Mouse (Mus musculus) heart, embryonic 11.5 days (tissue): ENCODE data around the gene Col24a1. TPM values are rescaled to one million over a fixed set of nuclear protein-coding genes. Genes with fewer than 3 reads are reported as not detected.

ENCODE experiments used
- ATAC-seq: fragments of 200-750 bp; cut with Nextera tagmentation; replicated peaks from 2 replicates; pipeline ENCODE4 v1.8.0; 2017; ENCODE audit warnings: moderate library complexity; ENCODE audit not compliant: insufficient number of reproducible peaks, low FRiP score, low TSS enrichment
- H3K27ac ChIP-seq: fragments of 300-500 bp; sonication (generic); 2 replicates; pipeline ENCODE4 v1.5.1; 2014; ENCODE audit warnings: mild to moderate bottlenecking, low read depth, low read length
- H3K27me3 ChIP-seq: fragments of 300-500 bp; sonication (generic); 2 replicates; pipeline ENCODE4 v1.6.1; 2014; ENCODE audit warnings: mild to moderate bottlenecking, low read length, mixed read lengths; ENCODE audit not compliant: control insufficient read depth, insufficient read depth
- H3K36me3 ChIP-seq: fragments of 300-500 bp; sonication (generic); 2 replicates; pipeline ENCODE4 v1.6.1; 2014; ENCODE audit warnings: mild to moderate bottlenecking, low read length, moderate library complexity, mixed read lengths; ENCODE audit not compliant: control insufficient read depth, insufficient read depth
- H3K4me1 ChIP-seq: fragments of 300-500 bp; sonication (generic); 2 replicates; pipeline ENCODE4 v1.6.1; 2014; ENCODE audit warnings: low read length; ENCODE audit not compliant: control insufficient read depth, insufficient read depth
- H3K4me2 ChIP-seq: fragments of 300-500 bp; sonication (generic); 2 replicates; pipeline ENCODE4 v1.6.1; 2014; ENCODE audit warnings: mild to moderate bottlenecking, moderate library complexity
- H3K4me3 ChIP-seq: fragments of 300-500 bp; sonication (generic); 2 replicates; pipeline ENCODE4 v1.5.1; 2014; ENCODE audit warnings: low read depth, low read length
- H3K9ac ChIP-seq: fragments of 300-500 bp; sonication (generic); 2 replicates; pipeline ENCODE4 v1.6.1; 2014; ENCODE audit warnings: mild to moderate bottlenecking, low read depth, low read length, moderate library complexity
- H3K9me3 ChIP-seq: fragments of 300-500 bp; sonication (generic); replicated peaks from 2 replicates; pipeline ENCODE4 v1.6.1; 2016; ENCODE audit warnings: low read length; ENCODE audit not compliant: control insufficient read depth
- WGBS: fragments of 180-500 bp; shearing (Covaris S2); extraction: QIAGEN DNeasy Blood & Tissue Kit; methylation state at CpG from one replicate; pipeline ENCODE4 v1.1.7; 2014; ENCODE audit not compliant: insufficient replicate concordance; 5-methylcytosine and 5-hydroxymethylcytosine counted together
- polyA plus RNA-seq: library from polyadenylated mRNA; unstranded; fragments of >200 nt; fragmentation: Nextera tagmentation; extraction: Ambion mirVana; gene quantifications from 2 replicates; pipeline ENCODE4 v1.2.1, GENCODE M21; 2014

The Col24a1 gene
- polyA plus RNA-seq, 1 experiment from 2014 or later: 0.36 TPM

DNA sequence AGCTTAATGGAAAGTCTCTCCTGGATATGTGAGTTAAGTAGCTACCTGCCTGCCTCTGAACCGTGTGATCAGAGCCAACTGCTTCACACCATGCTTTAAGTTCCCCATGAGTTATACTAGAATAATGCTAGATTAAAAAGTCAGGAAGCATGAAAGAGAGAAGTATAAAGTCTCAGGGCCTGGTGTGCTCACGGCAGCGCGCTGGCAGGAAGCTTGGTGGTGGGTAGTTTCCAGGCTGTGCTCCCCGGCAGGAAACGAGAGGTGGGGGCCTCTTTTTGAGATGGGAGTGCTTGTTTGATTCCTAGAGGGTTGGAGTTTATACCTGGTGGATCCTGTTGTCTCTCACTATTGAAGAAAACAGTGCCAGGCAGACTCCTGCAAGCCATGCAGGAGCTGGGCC is 303.1 kb downstream of the Col24a1 start:
- no peaks in the 10 kb centered on the region for H3K27me3 ChIP-seq
- H3K36me3 ChIP-seq: peaks cover 30% of the 10 kb centered on the region
- WGBS: 82% methylated on average over 6 of the region's 6 CpGs
- H3K9ac ChIP-seq: no peak overlapping the region
- H3K27ac ChIP-seq: no peak overlapping the region
- H3K9me3 ChIP-seq: no peaks in the 10 kb centered on the region
- no peak overlapping the region for H3K4me3 ChIP-seq
- no peaks in the 10 kb centered on the region for H3K4me1 ChIP-seq
- no peak for ATAC-seq
- no peak overlapping the region for H3K4me2 ChIP-seq

DNA sequence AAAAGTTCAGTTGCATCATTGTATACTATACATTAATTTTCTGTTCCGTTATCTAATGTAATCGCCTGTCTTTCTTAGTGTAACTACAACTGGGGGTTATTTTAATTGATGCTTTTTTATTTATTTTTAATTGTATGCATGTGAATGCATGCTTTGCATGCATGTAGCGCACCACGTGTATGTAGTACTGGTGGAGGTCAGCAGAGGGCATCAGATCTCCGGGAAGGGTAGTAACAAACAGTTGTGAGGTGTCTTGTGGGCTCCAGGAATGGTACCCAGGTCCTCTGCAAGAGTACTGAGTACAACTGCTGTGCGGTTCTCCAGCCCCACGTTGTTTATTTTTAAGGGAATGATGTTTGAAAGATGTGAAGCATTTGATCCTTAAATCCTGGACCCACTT is 306.8 kb downstream of the Col24a1 start:
- Histone ChIP-seq H3K9ac (no peak overlapping the region), H3K9me3 (no peaks in the 10 kb centered on the region), H3K27me3 (no peaks in the 10 kb centered on the region), H3K4me3 (no peak overlapping the region), H3K27ac (no peak overlapping the region), H3K4me2 (no peak overlapping the region), H3K36me3 (peaks cover 30% of the 10 kb centered on the region), H3K4me1 (peaks cover 11% of the 10 kb centered on the region; the same call in 1 of the 2 replicates)
- ATAC-seq: no peak
- WGBS: 93% methylated on average over 7 of the region's 7 CpGs

DNA sequence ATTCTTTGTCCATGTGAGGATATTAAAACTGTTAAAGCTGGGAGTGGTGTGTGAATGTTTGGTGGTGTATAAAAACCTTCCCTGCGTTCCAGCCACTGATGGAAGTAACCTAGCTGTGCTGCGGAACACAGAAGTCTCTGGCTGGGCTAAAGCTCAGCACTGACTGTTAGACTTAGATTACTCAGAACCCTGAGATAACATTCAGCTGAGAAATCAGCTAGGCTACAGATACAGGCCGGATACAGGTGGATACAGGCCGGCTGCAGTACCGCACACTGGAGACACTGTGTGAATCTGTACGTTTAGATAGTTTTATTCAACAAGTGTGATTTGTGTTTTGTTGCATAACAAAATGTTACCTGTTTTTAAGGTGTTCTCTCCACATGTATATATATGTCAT is 308.5 kb downstream of the Col24a1 start:
- WGBS: 57% methylated on average over 6 of the region's 6 CpGs
- Histone ChIP-seq H3K27ac (no peak overlapping the region), H3K27me3 (no peaks in the 10 kb centered on the region), H3K9ac (no peak overlapping the region), H3K9me3 (no peaks in the 10 kb centered on the region), H3K4me1 (peaks cover 11% of the 10 kb centered on the region; the same call in 1 of the 2 replicates), H3K4me3 (no peak overlapping the region), H3K36me3 (peaks cover 22% of the 10 kb centered on the region), H3K4me2 (no peak overlapping the region)
- no peak for ATAC-seq

DNA sequence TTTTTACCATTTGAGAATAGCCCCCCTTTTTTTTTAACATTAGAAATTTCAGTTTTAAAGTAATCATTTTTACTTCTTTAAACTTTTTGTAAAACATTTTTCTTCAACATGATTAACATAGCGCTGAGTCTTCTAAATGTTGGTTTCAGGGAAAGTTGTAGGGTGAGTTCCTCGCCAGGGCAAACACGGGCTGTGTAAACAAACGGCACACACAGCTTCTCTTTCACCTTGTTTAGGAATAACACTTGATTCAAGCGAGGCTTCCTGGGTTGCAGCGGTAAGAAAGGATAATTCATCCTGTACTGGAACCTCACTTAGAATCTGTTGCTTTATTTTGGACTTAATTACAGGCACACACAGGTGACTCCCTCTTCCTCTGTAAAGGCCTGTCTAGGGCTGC is 309.1 kb downstream of the Col24a1 start:
- Histone ChIP-seq H3K9me3 (no peaks in the 10 kb centered on the region), H3K9ac (no peak overlapping the region), H3K27ac (no peak overlapping the region), H3K27me3 (no peaks in the 10 kb centered on the region), H3K4me3 (no peak overlapping the region), H3K4me2 (no peak overlapping the region), H3K4me1 (peaks cover 11% of the 10 kb centered on the region; the same call in 1 of the 2 replicates), H3K36me3 (peaks cover 20% of the 10 kb centered on the region)
- no peak for ATAC-seq
- WGBS: 77% methylated on average over 6 of the region's 6 CpGs

Other genes starting within 250 kb of the Col24a1 start
- gene Clca2, start 193.0 kb upstream of the Col24a1 start, polyA plus RNA-seq: 0.23 TPM in 1 of 2 replicates, not detected in the other
- gene Odf2l, start 173.9 kb upstream of the Col24a1 start, polyA plus RNA-seq: 13.9 and 14.3 TPM in 2 replicates